In genomic region chr2:119971837-119972536, GRCm38 (mm10) we compare ENCODE assay signal across 8 mouse cellular contexts. TPM values are rescaled to one million over a fixed set of nuclear protein-coding genes. Genes with fewer than 3 reads are reported as not detected.
DNase-seq lines count a peak whose midpoint lies in the region; ATAC-seq lines count a peak whose summit lies in the region.

No protein-coding gene starts in this region.

- peak; percentile 96 for DNase-seq in ES-CJ7 (ENCODE audit: low read depth, low spot score)
- DNase-seq in cerebellum, adult 11 months = peak; percentile 95
- DNase-seq in forebrain, embryonic 14.5 days (ENCODE audit: low spot score) = peak; percentile 98
- DNase-seq in heart, postnatal 14 days = peak; percentile 93 to 96
- peak; percentile 95 for DNase-seq in layer of hippocampus, adult 11-12 months (ENCODE audit: low spot score)
- DNase-seq in lung, adult 18-20 months = peak; percentile 97 to 98
- DNase-seq in testis, postnatal 14 days (ENCODE audit: low spot score) = peak; percentile 96

- WGBS in forebrain, embryonic 14.5 days = 1% methylated on average over 31 of the region's 32 CpGs
- WGBS in neural tube, embryonic 15.5 days = 3% methylated on average over 32 of the region's 32 CpGs

- peak overlapping the region; percentile 61 for H3K4me2 ChIP-seq in forebrain, embryonic 14.5 days (ENCODE audit: low read length)
- H3K4me2 ChIP-seq in neural tube, embryonic 15.5 days = peak overlapping the region; percentile 67

- H3K36me3 ChIP-seq in forebrain, embryonic 14.5 days (ENCODE audit: control insufficient read depth, insufficient read depth, low read length) = 0 out of 2 replicates have a peak, but pooled peaks cover 5% of the 10 kb centered on the region
- peaks cover 5% of the 10 kb centered on the region for H3K36me3 ChIP-seq in neural tube, embryonic 15.5 days

- H3K9ac ChIP-seq in forebrain, embryonic 14.5 days (ENCODE audit: low read length) = peak overlapping the region; percentile 80
- H3K9ac ChIP-seq in neural tube, embryonic 15.5 days (replicated peaks) = peak overlapping the region; percentile 89

- peaks cover 7% of the 10 kb centered on the region for H3K4me1 ChIP-seq in forebrain, embryonic 14.5 days (ENCODE audit: control insufficient read depth, insufficient read depth, low read length)
- H3K4me1 ChIP-seq in neural tube, embryonic 15.5 days = peaks cover 41% of the 10 kb centered on the region

- H3K9me3 ChIP-seq in forebrain, embryonic 14.5 days (replicated peaks; ENCODE audit: control insufficient read depth, low read length) = no peaks in the 10 kb centered on the region
- H3K9me3 ChIP-seq in neural tube, embryonic 15.5 days (replicated peaks) = no peaks in the 10 kb centered on the region

- intact Hi-C loops in heart, postnatal 14 days (cut with DNase I) = loop anchor here (1.0 to 5.0 kb wide), 4 partner anchors 39 to 201 kb away; partner anchors contain the start of genes Gm28042 and Jmjd7

- peak overlapping the region; percentile 54; the same call in 1 of the 2 replicates for H3K27ac ChIP-seq in forebrain, embryonic 14.5 days (ENCODE audit: low read depth, low read length)
- H3K27ac ChIP-seq in neural tube, embryonic 15.5 days (replicated peaks) = peak overlapping the region; percentile 86

- H3K4me3 ChIP-seq in forebrain, embryonic 14.5 days (ENCODE audit: low read depth, low read length) = peak overlapping the region; percentile 76
- peak overlapping the region; percentile 91 for H3K4me3 ChIP-seq in neural tube, embryonic 15.5 days (replicated peaks)

- no peaks in the 10 kb centered on the region for H3K27me3 ChIP-seq in forebrain, embryonic 14.5 days (replicated peaks; ENCODE audit: control insufficient read depth, insufficient read depth, low read length)
- no peaks in the 10 kb centered on the region for H3K27me3 ChIP-seq in neural tube, embryonic 15.5 days (replicated peaks)

- peak; percentile 99 for ATAC-seq in forebrain, embryonic 14.5 days
- peak; percentile 99 for ATAC-seq in neural tube, embryonic 15.5 days (ENCODE audit: low FRiP score)

RNA-seq across cellular contexts. Expression of gene Mapkbp1, which starts 0.5 kb away (rescaled TPM):
- polyA plus RNA-seq in forebrain, embryonic 14.5 days (2014; fragmentation: Nextera tagmentation; extraction: Ambion mirVana) = 3.0 and 4.3 TPM in 2 replicates
- 10 to 100 TPM; 11.0 to 12.2 TPM for total RNA-seq in heart, postnatal 14 days (2021)
- 6.1 and 6.8 TPM in 2 replicates for polyA plus RNA-seq in neural tube, embryonic 15.5 days (2015; fragmentation: Nextera tagmentation; extraction: Ambion mirVana)

RNA-seq across cellular contexts. Expression of gene Jmjd7, which starts 55.3 kb away (rescaled TPM):
- 16.4 and 23.3 TPM in 2 replicates for polyA plus RNA-seq in forebrain, embryonic 14.5 days (2014; fragmentation: Nextera tagmentation; extraction: Ambion mirVana)
- total RNA-seq in heart, postnatal 14 days (2021) = 1 to 10 TPM; 7.5 to 8.8 TPM
- 20.3 and 20.7 TPM in 2 replicates for polyA plus RNA-seq in neural tube, embryonic 15.5 days (2015; fragmentation: Nextera tagmentation; extraction: Ambion mirVana)

RNA-seq across cellular contexts. Expression of gene Gm28042, which starts 55.3 kb away (rescaled TPM):
- 1.9 and 4.2 TPM in 2 replicates for polyA plus RNA-seq in forebrain, embryonic 14.5 days (2014; fragmentation: Nextera tagmentation; extraction: Ambion mirVana)
- 1 to 10 TPM; 1.1 to 2.1 TPM for total RNA-seq in heart, postnatal 14 days (2021)
- polyA plus RNA-seq in neural tube, embryonic 15.5 days (2015; fragmentation: Nextera tagmentation; extraction: Ambion mirVana) = 4.4 and 5.1 TPM in 2 replicates

Comparison
In these comparisons a context has a peak if more than half of its experiments do, and no peak if none do; other contexts are left out.
1. Peak in every context shown above with its lines: DNase-seq, ATAC-seq, H3K4me3 ChIP-seq and H3K27ac ChIP-seq.